Mouse (Mus musculus): ENCODE measurements around the gene Rai1.

- TF ChIP-seq CTCF (IDR thresholded peaks at IDR 0.05; ENCODE audit: low read depth) (no peak), EP300 (IDR thresholded peaks at IDR 0.05; ENCODE audit: low read depth) (no peak)
These were observed 143.1 kb downstream of the Rai1 start for GRCm38 (mm10) chr11:60247753-60248550.
